Mouse (Mus musculus) liver, postnatal 0 days (tissue): ENCODE results near the gene Bahcc1. TPM values are rescaled to one million over a fixed set of nuclear protein-coding genes. Genes with fewer than 3 reads are reported as not detected.

ENCODE experiments used
- ATAC-seq: fragments of 200-750 bp; cut with Nextera tagmentation; 2 replicates; pipeline ENCODE4 v1.8.0; 2017; ENCODE audit warnings: mild to moderate bottlenecking, moderate library complexity
- DNase-seq: peaks from one replicate; pipeline ENCODE4 v3.0.0-alpha.2; 2016
- H3K27ac ChIP-seq: fragments of 300-500 bp; sonication (generic); 2 replicates; pipeline ENCODE4 v1.5.1; 2014; ENCODE audit warnings: antibody characterized with exemption, moderate library complexity, mild to moderate bottlenecking, low read depth
- H3K27me3 ChIP-seq: fragments of 300-500 bp; sonication (generic); 2 replicates; pipeline ENCODE4 v1.6.1; 2014; ENCODE audit warnings: low read length, control low read depth, mixed read lengths; ENCODE audit not compliant: insufficient read depth
- H3K36me3 ChIP-seq: fragments of 300-500 bp; sonication (generic); replicated peaks from 2 replicates; pipeline ENCODE4 v1.6.1; 2014; ENCODE audit warnings: mild to moderate bottlenecking, control low read depth, low read length, moderate library complexity, mixed read lengths; ENCODE audit not compliant: insufficient read depth
- H3K4me1 ChIP-seq: fragments of 300-500 bp; sonication (generic); 2 replicates; pipeline ENCODE4 v1.6.1; 2014; ENCODE audit warnings: antibody characterized with exemption, mild to moderate bottlenecking, control low read depth; ENCODE audit not compliant: insufficient read depth
- H3K4me2 ChIP-seq: fragments of 300-500 bp; sonication (generic); 2 replicates; pipeline ENCODE4 v1.6.1; 2014; ENCODE audit warnings: low read depth, mild to moderate bottlenecking, low read length, moderate library complexity, mixed read lengths
- H3K4me3 ChIP-seq: fragments of 300-500 bp; sonication (generic); 2 replicates; pipeline ENCODE4 v1.5.1; 2014; ENCODE audit warnings: low read depth, low read length
- H3K9ac ChIP-seq: fragments of 300-500 bp; sonication (generic); replicated peaks from 2 replicates; pipeline ENCODE4 v1.6.1; 2014; ENCODE audit warnings: mild to moderate bottlenecking, moderate library complexity
- H3K9me3 ChIP-seq: fragments of 300-500 bp; sonication (generic); 2 replicates; pipeline ENCODE4 v1.6.1; 2016; ENCODE audit warnings: mild to moderate bottlenecking, control low read depth, low read length, mixed read lengths
- CTCF ChIP-seq: sonication (generic); IDR thresholded peaks from 2 replicates; pipeline ENCODE4 v1.5.1; 2016; ENCODE audit warnings: antibody characterized with exemption, low read depth
- EP300 ChIP-seq: IDR thresholded peaks from 2 replicates; pipeline ENCODE4 v1.6.1; 2016; ENCODE audit warnings: antibody characterized with exemption, low read depth, mild to moderate bottlenecking
- WGBS: fragments of 180-500 bp; shearing (Covaris S2); extraction: QIAGEN DNeasy Blood & Tissue Kit; methylation state at CpG from one replicate; pipeline ENCODE4 v1.1.7; 2014; ENCODE audit not compliant: insufficient replicate concordance; 5-methylcytosine and 5-hydroxymethylcytosine counted together
- polyA plus RNA-seq: library from polyadenylated mRNA; unstranded; fragments of >200 nt; fragmentation: Nextera tagmentation; extraction: Ambion mirVana; gene quantifications from 2 replicates; pipeline ENCODE4 v1.2.1, GENCODE M21; 2015

Bahcc1 gene
- polyA plus RNA-seq, 1 experiment from 2014 or later = 1.1 TPM

DNA sequence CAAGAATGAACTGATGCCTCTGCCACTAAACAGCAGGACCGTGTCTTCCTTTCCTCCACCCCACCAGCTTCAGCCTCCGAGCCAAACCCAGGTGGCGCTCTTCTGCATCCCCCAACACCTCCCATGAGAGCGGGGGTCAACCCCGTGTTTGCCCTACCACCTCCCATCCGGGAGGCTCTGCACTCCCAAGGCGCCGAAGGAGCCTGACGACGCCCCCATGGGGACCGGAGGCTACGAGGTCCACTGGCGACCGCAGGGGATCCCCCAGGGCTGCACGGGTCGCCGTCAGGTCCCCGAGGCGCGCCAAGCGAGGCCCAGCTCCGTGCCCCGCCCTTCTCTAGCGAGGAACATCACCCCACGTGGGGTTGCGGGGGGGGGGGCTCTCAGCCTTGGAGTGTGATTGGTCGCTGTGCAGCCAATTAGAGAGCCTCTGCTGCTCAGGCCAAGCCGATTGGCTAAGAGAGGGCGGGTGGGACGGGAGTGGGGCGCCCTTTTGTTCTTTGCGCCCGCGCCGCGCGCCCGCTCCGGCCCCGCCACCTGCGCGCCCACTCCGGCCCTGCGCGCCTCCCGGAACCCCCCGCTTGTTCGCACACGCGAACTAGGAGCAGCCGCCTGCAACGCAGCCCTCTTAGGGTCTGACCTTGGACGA, 72.3 kb downstream of the Bahcc1 start:
- Histone ChIP-seq H3K4me2 (peak overlapping the region; percentile 97), H3K27ac (peak overlapping the region; percentile 32; the same call in 1 of the 2 replicates), H3K9ac (peak overlapping the region; percentile 66), H3K4me3 (peak overlapping the region; percentile 61), H3K4me1 (peaks cover 32% of the 10 kb centered on the region), H3K36me3 (no peaks in the 10 kb centered on the region), H3K9me3 (no peaks in the 10 kb centered on the region), H3K27me3 (peaks cover 7% of the 10 kb centered on the region)
- DNase-seq (peak; percentile 97), ATAC-seq (peak; percentile 91)
- TF ChIP-seq CTCF (peak; percentile 76), EP300 (no peak)
- under 1% methylated on average over 53 of the region's 53 CpGs for WGBS

DNA sequence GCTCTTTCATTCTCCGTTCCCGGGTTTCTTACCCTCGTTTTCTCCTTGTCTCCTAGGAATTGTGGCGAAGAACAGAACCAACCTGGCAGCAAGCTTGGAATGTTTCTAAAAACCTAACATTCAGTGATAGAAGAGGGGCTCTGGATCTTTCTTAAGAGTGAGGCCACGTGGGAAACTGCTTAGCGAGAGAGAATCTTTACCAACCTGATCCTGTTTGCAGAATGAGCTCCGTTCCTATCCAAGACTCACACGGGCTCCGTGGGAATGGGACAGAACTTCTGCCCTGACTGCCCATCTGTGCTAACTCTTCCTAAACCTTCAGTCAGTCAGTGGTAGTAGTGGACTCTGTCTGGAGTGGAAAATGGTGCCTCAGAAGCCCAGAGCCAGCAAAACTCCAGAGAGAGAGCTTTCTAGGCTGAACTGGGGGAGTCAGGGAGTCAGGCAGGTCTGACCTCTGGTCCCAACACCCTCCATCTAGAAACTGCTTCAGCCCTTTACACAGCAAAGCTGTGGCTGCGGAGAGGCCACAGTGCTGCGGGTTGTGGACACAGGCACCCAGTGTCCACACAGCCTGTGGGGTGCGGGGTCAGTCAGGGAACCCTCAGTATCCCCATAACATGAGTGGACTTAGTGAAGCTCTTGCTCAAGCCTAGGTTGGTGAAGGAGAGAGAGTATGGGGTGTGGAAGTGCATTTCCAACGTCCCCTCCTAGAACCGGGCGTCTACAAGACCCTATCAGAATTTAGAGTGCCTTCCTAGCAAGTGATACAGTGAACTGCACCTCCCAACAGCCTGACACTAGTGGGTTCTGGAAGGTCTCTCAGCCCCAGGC, 73.0 kb downstream of the Bahcc1 start:
- no peaks in the 10 kb centered on the region for H3K9me3 ChIP-seq
- peak overlapping the region; percentile 61 for H3K4me3 ChIP-seq
- peak overlapping the region; percentile 66 for H3K9ac ChIP-seq
- peak overlapping the region; percentile 97 for H3K4me2 ChIP-seq
- no peak for TF ChIP-seq EP300
- TF ChIP-seq CTCF = no peak
- H3K36me3 ChIP-seq = no peaks in the 10 kb centered on the region
- peaks cover 12% of the 10 kb centered on the region for H3K27me3 ChIP-seq
- ATAC-seq (0 out of 2 replicates have a peak, but pooled peaks have one; percentile 7), DNase-seq (no peak)
- H3K4me1 ChIP-seq = peaks cover 36% of the 10 kb centered on the region
- WGBS = 21% methylated on average over 15 of the region's 15 CpGs
- H3K27ac ChIP-seq = 0 out of 2 replicates have a peak overlapping the region, but pooled peaks have one; percentile 32

DNA sequence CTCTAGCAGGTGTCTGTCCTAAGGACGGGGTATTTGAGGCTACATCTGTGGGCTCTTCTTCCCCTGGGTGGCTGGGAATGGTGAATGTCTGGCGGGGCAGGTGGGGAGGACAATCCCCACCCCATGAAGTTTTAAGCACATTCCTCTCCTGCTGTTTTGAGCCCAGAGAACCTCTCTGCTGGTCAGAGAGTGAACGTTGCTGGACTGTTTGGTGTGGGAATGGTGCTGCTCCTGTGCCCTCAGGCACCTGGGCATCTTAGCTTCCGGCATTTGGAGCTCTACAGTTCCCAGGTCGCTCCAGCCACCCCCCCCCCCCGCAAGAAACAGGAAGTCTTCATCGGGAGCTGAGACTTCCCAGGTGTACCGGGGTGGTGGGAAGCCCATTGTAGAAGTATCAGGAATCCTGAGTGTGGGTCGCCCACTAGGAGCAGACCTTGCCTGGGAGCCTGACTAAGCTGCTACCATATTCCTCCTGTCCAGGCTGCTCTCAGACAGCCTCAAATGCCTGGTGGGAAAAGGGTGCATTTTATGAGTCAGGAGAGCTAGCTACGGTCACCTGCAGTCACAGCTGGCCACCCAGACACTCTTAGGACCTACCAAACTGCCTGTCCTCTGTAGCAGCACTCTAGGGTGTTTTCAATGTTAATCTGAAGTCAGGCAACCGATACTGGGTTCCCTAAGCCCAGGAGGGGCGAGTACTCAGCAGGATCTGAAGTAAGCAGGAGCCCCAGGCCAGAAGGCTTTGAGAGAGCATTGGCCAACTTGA, 73.8 kb downstream of the Bahcc1 start:
- no peaks in the 10 kb centered on the region for H3K36me3 ChIP-seq
- no peak overlapping the region for H3K27ac ChIP-seq
- whole genome bisulfite sequencing = 57% methylated on average over 12 of the region's 12 CpGs
- TF ChIP-seq EP300 = no peak
- no peak for TF ChIP-seq CTCF
- no peak overlapping the region for H3K4me3 ChIP-seq
- no peak overlapping the region for H3K9ac ChIP-seq
- H3K27me3 ChIP-seq = peaks cover 12% of the 10 kb centered on the region
- H3K4me1 ChIP-seq = peaks cover 44% of the 10 kb centered on the region
- no peak overlapping the region for H3K4me2 ChIP-seq
- no peaks in the 10 kb centered on the region for H3K9me3 ChIP-seq
- ATAC-seq (no peak), DNase-seq (no peak)

DNA sequence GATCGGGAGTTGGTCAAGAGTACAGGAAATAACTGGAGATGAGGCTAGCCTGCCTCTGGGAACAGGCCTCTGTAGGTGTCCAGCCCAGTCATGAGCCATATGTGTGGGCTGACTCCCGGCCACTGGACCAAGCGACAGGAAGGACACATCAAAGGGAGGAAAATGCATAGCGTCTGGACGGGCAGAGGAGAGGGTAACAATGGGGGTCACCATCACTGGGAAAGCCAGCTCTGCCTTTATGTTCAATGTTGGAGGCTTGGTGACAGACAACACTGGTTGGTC, 74.3 kb downstream of the Bahcc1 start:
- 22% methylated on average over 5 of the region's 5 CpGs for WGBS
- TF ChIP-seq CTCF (no peak), EP300 (no peak)
- H3K36me3 ChIP-seq = no peaks in the 10 kb centered on the region
- no peak overlapping the region for H3K27ac ChIP-seq
- no peaks in the 10 kb centered on the region for H3K9me3 ChIP-seq
- DNase-seq = peak; percentile 14
- H3K4me3 ChIP-seq = no peak overlapping the region
- H3K9ac ChIP-seq = no peak overlapping the region
- no peak overlapping the region for H3K4me2 ChIP-seq
- H3K4me1 ChIP-seq = peaks cover 44% of the 10 kb centered on the region
- peaks cover 12% of the 10 kb centered on the region for H3K27me3 ChIP-seq
- ATAC-seq = no peak

DNA sequence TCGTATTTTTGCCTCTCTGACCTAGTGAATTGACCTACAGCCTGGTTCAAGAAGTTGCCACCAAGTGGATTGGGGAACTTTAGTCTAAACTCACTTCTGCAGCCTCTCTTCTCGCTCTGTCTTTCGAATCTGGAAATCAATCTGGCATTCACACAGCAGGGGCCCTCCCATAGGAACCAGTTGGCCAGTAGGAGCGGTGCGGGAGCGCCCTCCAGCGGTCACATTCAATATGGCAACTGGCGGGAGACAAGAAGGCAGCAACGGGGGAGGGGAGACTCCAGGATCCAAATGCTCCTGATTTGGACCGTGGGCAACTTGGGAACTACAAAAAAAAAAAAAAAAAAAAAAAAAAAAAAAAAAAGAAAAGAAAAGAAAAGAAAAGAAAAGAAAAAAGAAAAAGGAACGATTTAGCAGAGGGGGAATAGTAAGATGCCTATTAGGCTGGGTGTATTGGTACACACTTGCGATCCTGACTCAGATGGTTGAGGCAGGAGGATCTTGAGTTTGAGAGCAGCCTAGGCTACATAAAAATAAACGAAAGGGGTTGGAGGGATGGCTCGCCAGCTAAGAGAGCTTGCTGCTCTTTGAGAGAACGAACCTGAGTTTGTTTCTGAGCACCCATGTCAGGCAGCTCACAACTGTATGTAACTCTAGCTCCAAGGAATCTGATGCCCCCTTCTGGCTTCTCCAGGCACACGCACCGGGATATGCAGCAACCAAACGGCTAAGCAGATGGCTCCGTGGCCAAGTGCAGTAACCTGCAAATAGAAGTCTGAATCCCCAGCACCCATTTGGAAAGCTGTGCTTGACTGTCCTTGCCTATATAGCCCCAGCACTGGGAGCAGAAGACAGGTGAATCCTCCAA, 75.1 kb downstream of the Bahcc1 start:
- peak; percentile 95 for DNase-seq
- no peaks in the 10 kb centered on the region for H3K9me3 ChIP-seq
- no peak overlapping the region for H3K9ac ChIP-seq
- peaks cover 12% of the 10 kb centered on the region for H3K27me3 ChIP-seq
- no peak for TF ChIP-seq EP300
- TF ChIP-seq CTCF = peak; percentile 96
- WGBS = 6% methylated on average over 19 of the region's 19 CpGs
- H3K27ac ChIP-seq = no peak overlapping the region
- H3K4me1 ChIP-seq = peaks cover 44% of the 10 kb centered on the region
- ATAC-seq = peak; percentile 34
- no peak overlapping the region for H3K4me3 ChIP-seq
- peak overlapping the region; percentile 22; the same call in 1 of the 2 replicates for H3K4me2 ChIP-seq
- no peaks in the 10 kb centered on the region for H3K36me3 ChIP-seq
